Mouse (Mus musculus): ENCODE data around the gene Ccdc182.

GRCm38 (mm10) chr11:88309059-88309700 is 15.3 kb downstream of the Ccdc182 start:
- TF ChIP-seq POLR2A (IDR thresholded peaks at IDR 0.05; ENCODE audit: insufficient read depth, low read depth, low read length) = no peak
- TF ChIP-seq CTCF (IDR thresholded peaks at IDR 0.05; ENCODE audit: insufficient read depth, low read depth, low read length) = no peak

Data from olfactory bulb, adult 2 months (tissue).